Mouse (Mus musculus) megakaryocyte, embryonic 14.5 days (primary cell): Measurements from ENCODE around the gene Ptrh2. TPM values are rescaled to one million over a fixed set of nuclear protein-coding genes. Genes with fewer than 3 reads are reported as not detected.

ENCODE experiments used
- H3K27me3 ChIP-seq: replicated peaks from 2 replicates; pipeline ENCODE3; 2012; ENCODE audit warnings: inconsistent platforms
- H3K36me3 ChIP-seq: replicated peaks from 2 replicates; pipeline ENCODE3; 2012; ENCODE audit warnings: low read length, inconsistent platforms, mixed read lengths
- H3K4me1 ChIP-seq: 2 replicates; pipeline ENCODE4 v1.6.1; 2012; ENCODE audit warnings: inconsistent platforms
- H3K4me3 ChIP-seq: replicated peaks from 2 replicates; pipeline ENCODE3; 2012; ENCODE audit warnings: moderate library complexity, mild to moderate bottlenecking, inconsistent platforms
- H3K9me3 ChIP-seq: 2 replicates; pipeline ENCODE4 v1.6.1; 2012; ENCODE audit warnings: inconsistent platforms
- FLI1 ChIP-seq: IDR thresholded peaks from 2 replicates; pipeline ENCODE4 v1.6.1; 2012; ENCODE audit warnings: low read length, inconsistent platforms, mixed read lengths
- GATA1 ChIP-seq: IDR thresholded peaks from 3 replicates; pipeline ENCODE4 v1.6.1; 2012; ENCODE audit warnings: mixed read lengths, low read length, inconsistent platforms, borderline replicate concordance
- polyA plus RNA-seq: library from polyadenylated mRNA; stranded (reverse); fragments of >175 nt; gene quantifications from 2 replicates; pipeline ENCODE4 v1.2.3, GENCODE M21; 2012; ENCODE audit warnings: low replicate concordance; ENCODE audit not compliant: insufficient read depth

The Ptrh2 gene
- polyA plus RNA-seq, 1 experiment: 0.45 TPM

DNA sequence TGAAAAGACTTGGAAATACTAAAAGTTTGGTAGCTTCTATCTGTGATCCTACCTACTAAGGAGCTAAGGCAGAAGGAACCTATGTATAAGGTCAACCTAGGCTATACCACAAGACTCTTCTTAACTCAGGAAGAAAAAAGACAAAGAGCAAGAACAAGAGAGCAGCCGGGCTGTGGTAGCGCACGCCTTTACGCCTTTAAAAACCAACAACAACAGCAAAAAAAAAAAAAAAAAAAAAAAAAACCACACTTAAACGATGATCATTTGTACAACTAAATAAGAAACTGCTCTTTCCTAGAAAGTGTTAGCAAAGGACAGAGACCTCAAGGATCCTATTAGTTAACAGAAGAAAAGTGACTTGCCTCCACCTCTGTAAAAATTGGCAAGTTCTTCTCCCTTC, 57.7 kb downstream of the Ptrh2 start:
- Histone ChIP-seq H3K27me3 (no peaks in the 10 kb centered on the region), H3K36me3 (peaks cover 35% of the 10 kb centered on the region), H3K4me3 (no peak overlapping the region), H3K4me1 (peaks cover 75% of the 10 kb centered on the region), H3K9me3 (no peaks in the 10 kb centered on the region)
- TF ChIP-seq GATA1 (no peak), FLI1 (no peak)

Other genes with a start within 250 kb of the Ptrh2 start
- gene Rnft1, start 199.3 kb upstream of the Ptrh2 start, polyA plus RNA-seq: 7.0 TPM in 1 of 2 replicates, not detected in the other
- 5.3 TPM in 1 of 2 replicates, not detected in the other for gene Rps6kb1, start 139.2 kb upstream of the Ptrh2 start, polyA plus RNA-seq
- 0.32 TPM in 1 of 2 replicates, not detected in the other for gene Tubd1, start 139.0 kb upstream of the Ptrh2 start, polyA plus RNA-seq
- 3.5 and 25.4 TPM in 2 replicates for gene Vmp1, start 149 bp upstream of the Ptrh2 start, polyA plus RNA-seq
- 8.7 and 11.1 TPM in 2 replicates for gene Cltc, start 73.6 kb downstream of the Ptrh2 start, polyA plus RNA-seq
- gene Dhx40, start 123.8 kb downstream of the Ptrh2 start, polyA plus RNA-seq: 1.1 and 2.2 TPM in 2 replicates